In genomic region chr14:47181497-47182290, GRCm38 (mm10) we compare ENCODE assay signal across 8 mouse cellular contexts. TPM values are rescaled to one million over a fixed set of nuclear protein-coding genes. Genes with fewer than 3 reads are reported as not detected.
A peak's percentile ranks its signal among the peaks of the same experiment; 100 is the strongest.
DNase-seq lines count a peak whose midpoint lies in the region; ATAC-seq lines count a peak whose summit lies in the region.

No protein-coding gene starts in this region.

- DNase-seq in hindbrain, embryonic 10.5 days (ENCODE audit: low spot score): no peak
- peak; percentile 21 to 47 for DNase-seq in CD8-positive naive resting alpha-beta T cell, adult 2 months (ENCODE audit: low read depth in 2 of 2, low spot score in 2 of 2)
- peak; percentile 45 for DNase-seq in adrenal gland, postnatal 25 days
- DNase-seq in kidney, postnatal 25 days: peak; percentile 43 to 80
- DNase-seq in lung, postnatal 36 days: peak; percentile 88
- peak; percentile 34 for DNase-seq in thymus, postnatal 0 days (ENCODE audit: low spot score)

- H3K27ac ChIP-seq in hindbrain, embryonic 13.5 days: no peak overlapping the region
- H3K27ac ChIP-seq in hindbrain, embryonic 10.5 days: no peak overlapping the region
- H3K27ac ChIP-seq in forebrain, embryonic 15.5 days (replicated peaks): no peak overlapping the region

- no peak overlapping the region for H3K4me2 ChIP-seq in hindbrain, embryonic 13.5 days
- no peak overlapping the region for H3K4me2 ChIP-seq in forebrain, embryonic 15.5 days (replicated peaks)

- H3K4me3 ChIP-seq in hindbrain, embryonic 13.5 days: no peak overlapping the region
- no peak overlapping the region for H3K4me3 ChIP-seq in hindbrain, embryonic 10.5 days
- H3K4me3 ChIP-seq in forebrain, embryonic 15.5 days: no peak overlapping the region

- no peaks in the 10 kb centered on the region for H3K36me3 ChIP-seq in hindbrain, embryonic 13.5 days
- H3K36me3 ChIP-seq in hindbrain, embryonic 10.5 days: no peaks in the 10 kb centered on the region
- no peaks in the 10 kb centered on the region for H3K36me3 ChIP-seq in forebrain, embryonic 15.5 days

- 0 out of 2 replicates have a peak, but pooled peaks have one; percentile 39 for ATAC-seq in hindbrain, embryonic 13.5 days (ENCODE audit: low FRiP score)
- 0 out of 2 replicates have a peak, but pooled peaks have one; percentile 32 for ATAC-seq in forebrain, embryonic 15.5 days (replicated peaks)

- 54% methylated on average over 11 of the region's 11 CpGs for WGBS in hindbrain, embryonic 13.5 days
- WGBS in hindbrain, embryonic 10.5 days: 67% methylated on average over 11 of the region's 11 CpGs
- WGBS in forebrain, embryonic 15.5 days: 34% methylated on average over 11 of the region's 11 CpGs

- no peaks in the 10 kb centered on the region for H3K4me1 ChIP-seq in hindbrain, embryonic 13.5 days (replicated peaks)
- peaks cover 6% of the 10 kb centered on the region for H3K4me1 ChIP-seq in hindbrain, embryonic 10.5 days (replicated peaks)
- peaks cover 11% of the 10 kb centered on the region for H3K4me1 ChIP-seq in forebrain, embryonic 15.5 days

- no peaks in the 10 kb centered on the region for H3K9me3 ChIP-seq in hindbrain, embryonic 13.5 days
- no peaks in the 10 kb centered on the region for H3K9me3 ChIP-seq in hindbrain, embryonic 10.5 days
- H3K9me3 ChIP-seq in forebrain, embryonic 15.5 days: no peaks in the 10 kb centered on the region

- H3K9ac ChIP-seq in hindbrain, embryonic 13.5 days: no peak overlapping the region
- H3K9ac ChIP-seq in forebrain, embryonic 15.5 days (replicated peaks): no peak overlapping the region

- H3K27me3 ChIP-seq in hindbrain, embryonic 13.5 days: no peaks in the 10 kb centered on the region
- peaks cover 3% of the 10 kb centered on the region; the same call in 1 of the 2 replicates for H3K27me3 ChIP-seq in hindbrain, embryonic 10.5 days (ENCODE audit: insufficient read depth, poor library complexity, severe bottlenecking)
- H3K27me3 ChIP-seq in forebrain, embryonic 15.5 days: no peaks in the 10 kb centered on the region

RNA-seq across cellular contexts. Expression of gene Gch1, which starts 7.5 kb away (rescaled TPM):
- polyA plus RNA-seq in hindbrain, embryonic 13.5 days (2015; fragmentation: Nextera tagmentation; extraction: Ambion mirVana): 3.0 and 4.4 TPM in 2 replicates
- 0.98 and 1.2 TPM in 2 replicates for polyA plus RNA-seq in hindbrain, embryonic 10.5 days (2016; fragmentation: Nextera tagmentation; extraction: Ambion mirVana)
- 66.2 and 71.6 TPM in 2 replicates for total RNA-seq in adrenal gland, postnatal 25 days (2021)
- polyA plus RNA-seq in forebrain, embryonic 15.5 days (2015; fragmentation: Nextera tagmentation; extraction: Ambion mirVana): 1.7 and 2.3 TPM in 2 replicates
- 16.1 and 16.6 TPM in 2 replicates for polyA plus RNA-seq in thymus, postnatal 0 days (2015; fragmentation: Nextera tagmentation; extraction: Ambion mirVana)
